Mouse (Mus musculus): ENCODE results near the gene Utp6. TPM values are rescaled to one million over a fixed set of nuclear protein-coding genes. Genes with fewer than 3 reads are reported as not detected.

The Utp6 gene
- 10 to 100 TPM; 23.5 to 29.7 TPM for total RNA-seq (2023)

GRCm38 (mm10) chr11:79962125-79962876 lies at the start of gene Utp6:
TSS of gene Utp6 (minus strand) at chr11:79962390.

DNA sequence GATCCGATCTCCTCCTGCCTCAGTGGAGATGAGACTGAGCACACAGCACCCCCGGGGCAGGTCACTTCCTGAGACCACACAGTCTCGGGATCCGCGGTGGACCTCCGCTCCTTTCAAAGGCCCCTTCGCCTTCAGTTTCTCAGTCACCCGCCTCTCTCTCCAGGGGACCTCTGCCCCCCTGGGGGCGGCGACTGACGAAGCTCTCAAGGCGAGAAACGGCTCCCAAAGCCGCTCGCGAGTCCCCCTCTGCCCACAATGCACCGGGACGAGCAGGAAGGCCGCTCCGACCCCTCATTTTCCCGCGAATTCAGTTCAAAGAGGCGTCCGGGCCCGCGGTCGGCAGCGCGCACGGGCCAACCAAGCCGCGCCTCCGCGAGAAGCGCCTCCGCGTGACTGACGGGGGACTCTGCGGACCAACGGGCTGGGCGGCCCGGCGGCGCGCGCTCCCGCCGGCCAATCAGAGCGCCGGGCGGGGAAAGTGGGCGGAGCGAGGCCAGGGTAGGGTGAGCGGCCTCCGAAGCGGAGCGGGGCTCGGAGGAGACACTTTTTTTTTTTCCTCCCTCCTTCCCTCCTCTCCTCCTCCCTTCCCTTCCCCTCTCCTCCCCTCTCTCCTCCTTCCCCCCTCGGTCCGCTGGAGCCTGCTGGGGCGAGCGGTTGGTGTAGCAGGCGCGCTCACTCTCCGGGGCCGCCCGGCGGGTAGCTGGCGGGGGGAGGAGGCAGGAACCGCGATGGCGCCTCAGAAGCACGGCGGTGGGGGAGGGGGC lies 30.6 kb upstream of the Utp6 start, which contains the start of gene Suz12:
Suz12 (plus strand) TSS at position 515 of the 764 bp plus-strand sequence.

Other genes starting within 250 kb of the Utp6 start
- gene Suz12, start 30.7 kb upstream of the Utp6 start, total RNA-seq (2023): 10 to 100 TPM; 37.9 to 38.9 TPM
- 100 to 1,000 TPM; 107 to 112 TPM for gene Crlf3, start 118.6 kb upstream of the Utp6 start, total RNA-seq (2023)
- 1 to 10 TPM; 2.8 to 3.5 TPM for gene Atad5, start 127.0 kb upstream of the Utp6 start, total RNA-seq (2023)
- 1 to 10 TPM; 5.6 to 7.3 TPM for gene Tefm, start 179.8 kb upstream of the Utp6 start, total RNA-seq (2023)
- gene Adap2, start 191.7 kb upstream of the Utp6 start, total RNA-seq (2023): 10 to 100 TPM; 53.1 to 68.0 TPM
- 10 to 100 TPM in 1 of 2 experiments, 1 to 10 TPM in 1; 9.9 to 11.4 TPM for gene Rnf135, start 221.5 kb upstream of the Utp6 start, total RNA-seq (2023)
- 10 to 100 TPM; 39.2 to 41.1 TPM for gene Rhot1, start 246.6 kb upstream of the Utp6 start, total RNA-seq (2023)